Mouse (Mus musculus) adrenal gland, postnatal 36 days (tissue): ENCODE data around the gene Reps2. TPM values are rescaled to one million over a fixed set of nuclear protein-coding genes. Genes with fewer than 3 reads are reported as not detected.

ENCODE experiments used
- total RNA-seq, 2 experiments: library from RNA; stranded (reverse); gene quantifications; 2 replicates each; pipeline ENCODE4 v1.2.3; 2021

Reps2 gene
- total RNA-seq, 2 experiments from 2014 or later = 4.5 TPM

Other genes with a start within 250 kb of the Reps2 start
- 100 to 1,000 TPM; 169 to 183 TPM for gene Rbbp7, start 116.8 kb upstream of the Reps2 start, total RNA-seq
- gene Txlng, start 185.8 kb upstream of the Reps2 start, total RNA-seq = 10 to 100 TPM; 17.9 to 18.4 TPM
- gene Syap1, start 244.8 kb upstream of the Reps2 start, total RNA-seq = 10 to 100 TPM; 84.9 to 85.0 TPM